Mouse (Mus musculus): ENCODE measurements at regions not wholly inside any gene's neighbourhood (a gene's known extent, or its start where the extent isn't known, plus 50 kb on each side); places are given as distances from the start of the nearest gene placed in this dataset.

GRCm38 (mm10) chr14:36612860-36613259 is 355.7 kb downstream of the Ccser2 start:
- 81% methylated on average over 3 of the region's 3 CpGs for WGBS
- TF ChIP-seq EP300 (IDR thresholded peaks at IDR 0.05), result no peak
- no peak for TF ChIP-seq CTCF (IDR thresholded peaks at IDR 0.05)
- DNase-seq (ENCODE audit: low spot score) (no peak), ATAC-seq (no peak)
- Histone ChIP-seq H3K27ac (ENCODE audit: low read length) (no peak overlapping the region), H3K27me3 (replicated peaks; ENCODE audit: insufficient read depth, low read length) (no peaks in the 10 kb centered on the region), H3K4me1 (ENCODE audit: insufficient read depth, low read depth, low read length) (no peaks in the 10 kb centered on the region), H3K4me2 (replicated peaks; ENCODE audit: low read depth, low read length) (no peak overlapping the region), H3K36me3 (ENCODE audit: insufficient read depth, low read length) (no peaks in the 10 kb centered on the region), H3K9ac (replicated peaks; ENCODE audit: low read depth) (no peak overlapping the region), H3K4me3 (ENCODE audit: low read depth, low read length) (no peak overlapping the region), H3K9me3 (ENCODE audit: low read length) (no peaks in the 10 kb centered on the region)

DNA sequence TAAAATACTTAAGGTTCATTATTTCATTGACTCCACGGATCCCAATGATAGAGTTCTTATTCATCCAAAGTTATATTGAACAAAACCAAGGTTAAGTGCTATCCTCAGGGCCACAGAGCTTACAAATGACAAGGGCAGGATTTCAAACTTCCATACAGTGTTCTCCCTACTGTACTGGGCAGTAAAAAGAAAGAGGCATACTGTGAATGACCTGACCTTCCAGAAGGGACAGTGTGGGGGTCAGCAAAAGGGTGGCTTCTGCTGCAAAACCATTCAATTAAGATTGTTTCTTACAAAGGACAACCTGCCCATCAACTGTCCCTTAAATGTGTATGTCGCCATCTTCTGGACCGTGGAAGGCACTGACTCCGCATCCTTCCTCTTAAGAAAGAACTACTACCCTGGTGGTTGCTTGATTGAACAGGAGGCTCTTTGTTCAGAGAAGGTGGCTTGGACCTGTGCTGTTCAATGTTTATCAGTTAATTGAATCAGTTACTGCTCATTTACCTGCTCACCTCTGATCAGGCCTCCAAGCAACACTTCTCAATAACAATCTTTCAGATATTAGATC is 384.4 kb downstream of the Ccser2 start:
- Histone ChIP-seq H3K36me3 (ENCODE audit: insufficient read depth, low read length) (no peaks in the 10 kb centered on the region), H3K27me3 (replicated peaks; ENCODE audit: insufficient read depth, low read length) (no peaks in the 10 kb centered on the region), H3K4me1 (ENCODE audit: insufficient read depth, low read depth, low read length) (no peaks in the 10 kb centered on the region), H3K9me3 (ENCODE audit: low read length) (no peaks in the 10 kb centered on the region), H3K9ac (replicated peaks; ENCODE audit: low read depth) (no peak overlapping the region), H3K4me3 (ENCODE audit: low read depth, low read length) (no peak overlapping the region), H3K27ac (ENCODE audit: low read length) (no peak overlapping the region), H3K4me2 (replicated peaks; ENCODE audit: low read depth, low read length) (no peak overlapping the region)
- ATAC-seq (no peak), DNase-seq (ENCODE audit: low spot score) (no peak)
- TF ChIP-seq EP300 (IDR thresholded peaks at IDR 0.05) (no peak), CTCF (IDR thresholded peaks at IDR 0.05) (0 out of 2 replicates have a peak, but pooled peaks have one; percentile 8)
- 49% methylated on average over 4 of the region's 4 CpGs for WGBS

DNA sequence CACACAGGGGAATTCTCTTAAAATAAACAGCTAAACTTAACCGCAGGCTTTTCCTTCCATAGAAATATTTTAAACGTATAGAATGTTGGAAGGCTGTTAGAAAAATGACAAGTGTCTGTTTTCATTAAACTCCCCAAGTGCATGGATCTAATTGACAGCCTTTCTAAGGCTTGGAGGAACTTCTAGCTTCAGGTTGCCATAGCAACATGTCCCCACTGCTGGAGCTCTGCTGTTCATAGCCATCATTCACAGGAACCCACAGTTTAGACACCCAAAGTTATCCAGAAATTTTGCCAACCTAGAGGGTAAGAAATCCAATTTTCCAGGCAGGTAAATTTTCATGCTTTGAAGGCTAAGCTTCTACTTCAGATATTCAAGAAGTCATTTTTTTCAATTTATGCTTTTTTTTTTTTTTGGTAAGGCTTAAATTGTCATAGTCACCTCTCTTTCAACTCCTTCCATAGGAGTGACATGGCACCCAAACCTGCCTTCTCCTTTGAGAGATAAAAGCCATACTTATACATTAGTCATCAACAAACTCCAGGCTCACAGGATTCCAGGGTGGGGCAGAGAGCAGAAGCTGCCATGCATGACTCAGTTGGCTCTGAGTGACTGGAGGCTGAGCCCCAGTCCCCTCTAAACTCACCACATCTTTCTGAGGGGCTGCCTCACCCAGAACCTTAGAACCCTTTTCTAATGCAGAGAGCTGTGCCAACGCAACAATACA is 385.1 kb downstream of the Ccser2 start:
- Histone ChIP-seq H3K9ac (replicated peaks; ENCODE audit: low read depth) (no peak overlapping the region), H3K27me3 (replicated peaks; ENCODE audit: insufficient read depth, low read length) (no peaks in the 10 kb centered on the region), H3K27ac (ENCODE audit: low read length) (no peak overlapping the region), H3K4me1 (ENCODE audit: insufficient read depth, low read depth, low read length) (no peaks in the 10 kb centered on the region), H3K4me3 (ENCODE audit: low read depth, low read length) (no peak overlapping the region), H3K4me2 (replicated peaks; ENCODE audit: low read depth, low read length) (no peak overlapping the region), H3K36me3 (ENCODE audit: insufficient read depth, low read length) (no peaks in the 10 kb centered on the region), H3K9me3 (ENCODE audit: low read length) (no peaks in the 10 kb centered on the region)
- 65% methylated on average over 3 of the region's 3 CpGs for WGBS
- TF ChIP-seq EP300 (IDR thresholded peaks at IDR 0.05), result no peak
- TF ChIP-seq CTCF (IDR thresholded peaks at IDR 0.05), result no peak
- DNase-seq (ENCODE audit: low spot score) (no peak), ATAC-seq (no peak)

- Histone ChIP-seq H3K9ac (replicated peaks; ENCODE audit: low read depth) (no peak overlapping the region), H3K9me3 (ENCODE audit: low read length) (no peaks in the 10 kb centered on the region), H3K4me3 (ENCODE audit: low read depth, low read length) (no peak overlapping the region), H3K4me2 (replicated peaks; ENCODE audit: low read depth, low read length) (no peak overlapping the region), H3K36me3 (ENCODE audit: insufficient read depth, low read length) (no peaks in the 10 kb centered on the region), H3K4me1 (ENCODE audit: insufficient read depth, low read depth, low read length) (no peaks in the 10 kb centered on the region), H3K27ac (ENCODE audit: low read length) (no peak overlapping the region), H3K27me3 (replicated peaks; ENCODE audit: insufficient read depth, low read length) (no peaks in the 10 kb centered on the region)
- WGBS, result 64% methylated on average over 3 of the region's 3 CpGs
- DNase-seq (ENCODE audit: low spot score) (no peak), ATAC-seq (no peak)
- TF ChIP-seq EP300 (IDR thresholded peaks at IDR 0.05), result no peak
Observed at GRCm38 (mm10) chr14:36563229-36563865, 405.2 kb downstream of the Ccser2 start.

GRCm38 (mm10) chr14:36537402-36537801 is 431.2 kb downstream of the Ccser2 start:
- TF ChIP-seq CTCF (IDR thresholded peaks at IDR 0.05), result no peak
- TF ChIP-seq EP300 (IDR thresholded peaks at IDR 0.05), result no peak
- Histone ChIP-seq H3K4me2 (replicated peaks; ENCODE audit: low read depth, low read length) (no peak overlapping the region), H3K4me1 (ENCODE audit: insufficient read depth, low read depth, low read length) (no peaks in the 10 kb centered on the region), H3K36me3 (ENCODE audit: insufficient read depth, low read length) (no peaks in the 10 kb centered on the region), H3K4me3 (ENCODE audit: low read depth, low read length) (no peak overlapping the region), H3K27me3 (replicated peaks; ENCODE audit: insufficient read depth, low read length) (no peaks in the 10 kb centered on the region), H3K9me3 (ENCODE audit: low read length) (no peaks in the 10 kb centered on the region), H3K27ac (ENCODE audit: low read length) (no peak overlapping the region), H3K9ac (replicated peaks; ENCODE audit: low read depth) (no peak overlapping the region)
- no peak for ATAC-seq
- WGBS, result 76% methylated on average over 5 of the region's 5 CpGs
- no peak for DNase-seq (ENCODE audit: low spot score)

DNA sequence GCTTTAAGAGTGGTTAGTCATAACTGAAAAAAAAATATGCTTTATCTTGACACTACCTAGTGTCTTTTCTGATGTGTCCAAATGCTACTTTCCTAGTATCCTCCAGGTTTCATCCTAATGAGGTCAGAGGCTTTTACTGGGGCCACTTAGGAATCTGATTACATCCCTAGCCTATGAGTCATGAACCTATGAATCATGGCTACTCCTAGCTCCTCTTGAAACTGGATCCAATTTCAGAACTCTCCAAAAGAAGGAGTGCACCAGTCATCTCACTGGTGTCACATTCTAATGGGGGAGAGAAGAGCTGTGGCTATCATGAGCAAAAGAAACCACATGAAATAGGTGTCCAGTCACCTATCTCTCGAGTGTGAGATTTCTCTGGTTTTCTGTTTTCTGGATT is 432.6 kb downstream of the 4930474N05Rik start:
- H3K4me2 ChIP-seq (replicated peaks; ENCODE audit: low read depth, low read length), result no peak overlapping the region
- TF ChIP-seq CTCF (IDR thresholded peaks at IDR 0.05), result no peak
- TF ChIP-seq EP300 (IDR thresholded peaks at IDR 0.05), result no peak
- H3K27me3 ChIP-seq (replicated peaks; ENCODE audit: insufficient read depth, low read length), result no peaks in the 10 kb centered on the region
- WGBS, result 52% methylated on average over 1 of the region's 1 CpGs
- H3K36me3 ChIP-seq (ENCODE audit: insufficient read depth, low read length), result no peaks in the 10 kb centered on the region
- H3K27ac ChIP-seq (ENCODE audit: low read length), result no peak overlapping the region
- H3K4me3 ChIP-seq (ENCODE audit: low read depth, low read length), result no peak overlapping the region
- no peaks in the 10 kb centered on the region for H3K9me3 ChIP-seq (ENCODE audit: low read length)
- H3K9ac ChIP-seq (replicated peaks; ENCODE audit: low read depth), result no peak overlapping the region
- no peaks in the 10 kb centered on the region for H3K4me1 ChIP-seq (ENCODE audit: insufficient read depth, low read depth, low read length)
- DNase-seq (ENCODE audit: low spot score), result no peak
- ATAC-seq, result no peak

All from lung, postnatal 0 days (tissue).